Mouse (Mus musculus): ENCODE data around the gene Ccdc60. TPM values are rescaled to one million over a fixed set of nuclear protein-coding genes. Genes with fewer than 3 reads are reported as not detected.

Ccdc60 gene
- total RNA-seq, 1 experiment, result 0.54 TPM

DNA sequence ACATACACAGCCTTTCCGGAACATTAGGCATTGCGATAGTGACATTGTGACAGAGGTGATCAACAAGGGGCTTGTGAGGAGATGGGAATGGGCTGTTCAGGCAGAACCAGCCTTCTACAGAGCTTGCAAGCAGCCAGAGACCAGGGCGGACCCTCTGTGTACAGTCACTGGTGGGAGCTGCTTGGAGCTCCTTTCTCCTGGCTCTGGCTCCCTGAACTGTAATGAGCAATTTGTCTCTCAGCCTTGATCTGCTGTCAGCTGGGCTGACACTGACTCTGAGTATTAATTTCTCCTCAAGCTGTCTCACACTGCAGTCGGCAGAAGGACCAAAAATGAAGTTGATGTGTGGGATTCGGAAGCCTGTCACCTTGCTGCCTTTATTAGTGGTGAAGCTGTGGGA, 28.4 kb downstream of the Ccdc60 start:
- Histone ChIP-seq H3K4me1 (ENCODE audit: control insufficient read depth in 2 of 2, insufficient read depth in 2 of 2, low read length in 2 of 2, poor library complexity in 1 of 2) (no peaks in the 10 kb centered on the region), H3K4me3 (ENCODE audit: insufficient read depth in 1 of 2, low read depth in 1 of 2, low read length in 2 of 2, poor library complexity in 1 of 2, severe bottlenecking in 1 of 2) (no peak overlapping the region), H3K9me3 (ENCODE audit: control insufficient read depth, insufficient read depth, low read depth, low read length) (no peaks in the 10 kb centered on the region), H3K36me3 (ENCODE audit: control insufficient read depth, insufficient read depth, low read length, poor library complexity, severe bottlenecking) (no peaks in the 10 kb centered on the region), H3K9ac (ENCODE audit: insufficient read depth, low read depth, low read length, poor library complexity, severe bottlenecking) (no peak overlapping the region), H3K27ac (ENCODE audit: insufficient read depth, low read depth, low read length, poor library complexity, severe bottlenecking) (no peak overlapping the region; the same call in 1 of the 2 replicates)
- TF ChIP-seq ZNF384 (IDR thresholded peaks at IDR 0.05; ENCODE audit: low read depth, low read length) (no peak), ZC3H11A (IDR thresholded peaks at IDR 0.05; ENCODE audit: borderline replicate concordance, low read depth, low read length) (no peak), HCFC1 (IDR thresholded peaks at IDR 0.05; ENCODE audit: borderline replicate concordance, insufficient read depth, low read length) (no peak), CHD2 (IDR thresholded peaks at IDR 0.05; ENCODE audit: low read depth, low read length) (no peak)
- DNase-seq (ENCODE audit: low read depth, low spot score), result no peak
- in situ Hi-C loops (cut with MboI; ENCODE audit: low sequenced_read_pairs in 2 of 2, unreplicated experiment in 2 of 2), result no loop called here

DNA sequence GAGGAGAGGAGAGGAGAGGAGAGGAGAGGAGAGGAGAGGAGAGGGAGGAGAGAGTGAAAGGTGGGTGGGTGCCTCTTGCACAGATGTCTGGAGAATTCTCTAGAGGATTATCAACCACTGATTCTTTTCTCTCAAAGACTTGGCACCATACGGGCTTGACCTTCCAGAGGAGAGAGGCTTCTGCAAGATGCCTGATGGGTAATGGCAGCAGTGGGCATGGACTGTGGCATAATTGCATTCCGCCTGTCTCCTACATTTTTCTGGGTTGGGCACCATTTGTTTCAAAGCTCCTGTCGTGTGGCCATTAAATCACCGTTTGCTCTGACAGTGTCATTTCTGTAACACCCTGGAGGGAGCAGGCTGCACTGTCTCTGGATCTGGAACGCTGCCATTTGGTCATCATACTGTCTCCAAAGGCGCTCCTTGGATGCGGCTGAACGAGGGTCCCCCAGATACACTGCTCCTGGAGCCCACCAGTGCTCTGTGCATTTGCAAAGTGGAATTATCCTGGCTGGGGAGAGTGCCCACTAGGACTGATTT, 30.4 kb downstream of the Ccdc60 start:
- in situ Hi-C loops (cut with MboI; ENCODE audit: low sequenced_read_pairs in 2 of 2, unreplicated experiment in 2 of 2), result no loop called here
- no peaks in the 10 kb centered on the region for H3K9me3 ChIP-seq (ENCODE audit: control insufficient read depth, insufficient read depth, low read depth, low read length)
- H3K9ac ChIP-seq (ENCODE audit: insufficient read depth, low read depth, low read length, poor library complexity, severe bottlenecking), result no peak overlapping the region
- no peak for DNase-seq (ENCODE audit: low read depth, low spot score)
- no peak overlapping the region for H3K4me3 ChIP-seq (ENCODE audit: insufficient read depth in 1 of 2, low read depth in 1 of 2, low read length in 2 of 2, poor library complexity in 1 of 2, severe bottlenecking in 1 of 2)
- TF ChIP-seq HCFC1 (IDR thresholded peaks at IDR 0.05; ENCODE audit: borderline replicate concordance, insufficient read depth, low read length) (no peak), MAFK (IDR thresholded peaks at IDR 0.05; ENCODE audit: insufficient read depth, low read depth, low read length) (no peak), ZC3H11A (IDR thresholded peaks at IDR 0.05; ENCODE audit: borderline replicate concordance, low read depth, low read length) (no peak), ZNF384 (IDR thresholded peaks at IDR 0.05; ENCODE audit: low read depth, low read length) (no peak), CHD2 (IDR thresholded peaks at IDR 0.05; ENCODE audit: low read depth, low read length) (no peak)
- peaks cover 0 to 3% of the 10 kb centered on the region in 2 experiments; a peak in 1 of 4 replicates for H3K4me1 ChIP-seq (ENCODE audit: control insufficient read depth in 2 of 2, insufficient read depth in 2 of 2, low read length in 2 of 2, poor library complexity in 1 of 2)
- H3K27ac ChIP-seq (ENCODE audit: insufficient read depth, low read depth, low read length, poor library complexity, severe bottlenecking), result no peak overlapping the region
- H3K36me3 ChIP-seq (ENCODE audit: control insufficient read depth, insufficient read depth, low read length, poor library complexity, severe bottlenecking), result no peaks in the 10 kb centered on the region

DNA sequence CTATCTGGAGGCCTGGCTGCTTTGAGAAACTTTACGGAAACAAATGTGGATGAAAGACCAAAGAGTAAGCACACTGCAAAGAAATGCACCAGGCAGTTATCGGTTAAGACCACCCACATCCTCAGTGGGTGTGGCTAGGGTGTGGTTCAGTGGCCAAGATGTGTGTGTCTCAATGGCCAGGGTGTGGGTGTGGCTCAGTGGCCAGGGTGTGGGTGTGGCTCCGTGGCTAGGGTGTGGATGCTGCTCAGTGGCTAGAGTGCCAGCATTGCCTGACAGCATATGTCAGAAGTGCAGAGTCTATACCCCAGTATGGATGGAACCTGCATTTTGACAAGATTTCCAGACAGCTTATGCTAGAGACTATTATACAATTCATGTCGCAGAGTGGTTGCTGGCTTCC, 34.9 kb downstream of the Ccdc60 start:
- Histone ChIP-seq H3K36me3 (ENCODE audit: control insufficient read depth, insufficient read depth, low read length, poor library complexity, severe bottlenecking) (no peaks in the 10 kb centered on the region), H3K4me1 (ENCODE audit: control insufficient read depth in 2 of 2, insufficient read depth in 2 of 2, low read length in 2 of 2, poor library complexity in 1 of 2) (peaks cover 4 to 13% of the 10 kb centered on the region in 2 experiments; a peak in 2 of 4 replicates), H3K9ac (ENCODE audit: insufficient read depth, low read depth, low read length, poor library complexity, severe bottlenecking) (no peak overlapping the region), H3K27ac (ENCODE audit: insufficient read depth, low read depth, low read length, poor library complexity, severe bottlenecking) (no peak overlapping the region), H3K9me3 (ENCODE audit: control insufficient read depth, insufficient read depth, low read depth, low read length) (no peaks in the 10 kb centered on the region), H3K4me3 (ENCODE audit: insufficient read depth in 1 of 2, low read depth in 1 of 2, low read length in 2 of 2, poor library complexity in 1 of 2, severe bottlenecking in 1 of 2) (no peak overlapping the region)
- in situ Hi-C loops (cut with MboI; ENCODE audit: low sequenced_read_pairs in 2 of 2, unreplicated experiment in 2 of 2), result no loop called here
- DNase-seq (ENCODE audit: low read depth, low spot score), result peak; percentile 33
- TF ChIP-seq ZNF384 (IDR thresholded peaks at IDR 0.05; ENCODE audit: low read depth, low read length), result no peak
- TF ChIP-seq MAFK (IDR thresholded peaks at IDR 0.05; ENCODE audit: insufficient read depth, low read depth, low read length), result no peak
- no peak for TF ChIP-seq CHD2 (IDR thresholded peaks at IDR 0.05; ENCODE audit: low read depth, low read length)
- TF ChIP-seq ZC3H11A (IDR thresholded peaks at IDR 0.05; ENCODE audit: borderline replicate concordance, low read depth, low read length), result no peak
- no peak for TF ChIP-seq HCFC1 (IDR thresholded peaks at IDR 0.05; ENCODE audit: borderline replicate concordance, insufficient read depth, low read length)

DNA sequence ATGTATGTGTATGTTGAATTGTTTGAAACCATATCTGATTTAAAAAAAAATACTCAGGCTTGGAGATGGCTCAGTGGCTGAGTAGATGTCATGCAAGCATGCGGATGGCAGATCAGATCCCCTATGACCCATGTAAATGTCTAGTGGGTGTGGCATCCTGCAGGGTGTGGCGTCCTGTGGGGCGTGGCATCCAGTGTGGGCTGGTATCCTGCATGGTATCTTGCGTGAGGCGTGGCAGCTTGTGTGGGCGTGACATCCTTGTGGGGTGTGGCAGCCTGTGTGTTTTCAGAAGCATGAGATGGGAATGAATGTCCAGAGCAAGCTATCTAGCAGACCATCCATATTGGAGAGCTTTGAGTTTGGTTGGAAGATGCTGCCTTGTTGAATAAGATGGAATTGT, 36.6 kb downstream of the Ccdc60 start:
- no peak for DNase-seq (ENCODE audit: low read depth, low spot score)
- no peak overlapping the region for H3K27ac ChIP-seq (ENCODE audit: insufficient read depth, low read depth, low read length, poor library complexity, severe bottlenecking)
- H3K9ac ChIP-seq (ENCODE audit: insufficient read depth, low read depth, low read length, poor library complexity, severe bottlenecking), result no peak overlapping the region
- H3K36me3 ChIP-seq (ENCODE audit: control insufficient read depth, insufficient read depth, low read length, poor library complexity, severe bottlenecking), result no peaks in the 10 kb centered on the region
- no peaks in the 10 kb centered on the region for H3K9me3 ChIP-seq (ENCODE audit: control insufficient read depth, insufficient read depth, low read depth, low read length)
- in situ Hi-C loops (cut with MboI; ENCODE audit: low sequenced_read_pairs in 2 of 2, unreplicated experiment in 2 of 2), result no loop called here
- no peak overlapping the region for H3K4me3 ChIP-seq (ENCODE audit: insufficient read depth in 1 of 2, low read depth in 1 of 2, low read length in 2 of 2, poor library complexity in 1 of 2, severe bottlenecking in 1 of 2)
- TF ChIP-seq CHD2 (IDR thresholded peaks at IDR 0.05; ENCODE audit: low read depth, low read length) (no peak), MAFK (IDR thresholded peaks at IDR 0.05; ENCODE audit: insufficient read depth, low read depth, low read length) (no peak), HCFC1 (IDR thresholded peaks at IDR 0.05; ENCODE audit: borderline replicate concordance, insufficient read depth, low read length) (no peak), ZNF384 (IDR thresholded peaks at IDR 0.05; ENCODE audit: low read depth, low read length) (no peak), ZC3H11A (IDR thresholded peaks at IDR 0.05; ENCODE audit: borderline replicate concordance, low read depth, low read length) (no peak)
- peaks cover 4 to 13% of the 10 kb centered on the region in 2 experiments; a peak in 2 of 4 replicates for H3K4me1 ChIP-seq (ENCODE audit: control insufficient read depth in 2 of 2, insufficient read depth in 2 of 2, low read length in 2 of 2, poor library complexity in 1 of 2)
